Mouse (Mus musculus) kidney, embryonic 16.5 days (tissue): ENCODE results near the gene Cep57l1. TPM values are rescaled to one million over a fixed set of nuclear protein-coding genes. Genes with fewer than 3 reads are reported as not detected.

ENCODE experiments used
- ATAC-seq: fragments of 200-750 bp; cut with Nextera tagmentation; 2 replicates; pipeline ENCODE4 v1.8.0; 2017; ENCODE audit warnings: moderate TSS enrichment; ENCODE audit not compliant: low FRiP score, low TSS enrichment
- H3K27ac ChIP-seq: fragments of 300-500 bp; sonication (generic); 2 replicates; pipeline ENCODE4 v1.5.1; 2014; ENCODE audit warnings: low read length
- H3K27me3 ChIP-seq: fragments of 300-500 bp; sonication (generic); 2 replicates; pipeline ENCODE4 v1.6.1; 2014; ENCODE audit warnings: low read length, control low read depth, mixed read lengths; ENCODE audit not compliant: insufficient read depth
- H3K36me3 ChIP-seq: fragments of 300-500 bp; sonication (generic); 2 replicates; pipeline ENCODE4 v1.6.1; 2014; ENCODE audit warnings: low read length, control low read depth, mixed read lengths; ENCODE audit not compliant: insufficient read depth
- H3K4me1 ChIP-seq: fragments of 300-500 bp; sonication (generic); 2 replicates; pipeline ENCODE4 v1.6.1; 2014; ENCODE audit warnings: low read length, control low read depth, mixed read lengths; ENCODE audit not compliant: insufficient read depth
- H3K4me2 ChIP-seq: fragments of 300-500 bp; sonication (generic); replicated peaks from 2 replicates; pipeline ENCODE4 v1.6.1; 2014; ENCODE audit warnings: low read depth, low read length
- H3K4me3 ChIP-seq: fragments of 300-500 bp; sonication (generic); 2 replicates; pipeline ENCODE4 v1.5.1; 2014; ENCODE audit warnings: mild to moderate bottlenecking, low read length
- H3K9ac ChIP-seq: fragments of 300-500 bp; sonication (generic); replicated peaks from 2 replicates; pipeline ENCODE4 v1.6.1; 2014; ENCODE audit warnings: low read length
- H3K9me3 ChIP-seq: fragments of 300-500 bp; sonication (generic); 2 replicates; pipeline ENCODE4 v1.6.1; 2016; ENCODE audit warnings: low read length, control low read depth
- WGBS: fragments of 180-500 bp; shearing (Covaris S2); extraction: QIAGEN DNeasy Blood & Tissue Kit; methylation state at CpG from one replicate; pipeline ENCODE4 v1.1.7; 2014; 5-methylcytosine and 5-hydroxymethylcytosine counted together
- polyA plus RNA-seq: library from polyadenylated mRNA; unstranded; fragments of >200 nt; fragmentation: Nextera tagmentation; extraction: Ambion mirVana; gene quantifications from 2 replicates; pipeline ENCODE4 v1.2.1, GENCODE M21; 2015

Gene Cep57l1
- 24.2 and 25.3 TPM in 2 replicates for polyA plus RNA-seq

DNA sequence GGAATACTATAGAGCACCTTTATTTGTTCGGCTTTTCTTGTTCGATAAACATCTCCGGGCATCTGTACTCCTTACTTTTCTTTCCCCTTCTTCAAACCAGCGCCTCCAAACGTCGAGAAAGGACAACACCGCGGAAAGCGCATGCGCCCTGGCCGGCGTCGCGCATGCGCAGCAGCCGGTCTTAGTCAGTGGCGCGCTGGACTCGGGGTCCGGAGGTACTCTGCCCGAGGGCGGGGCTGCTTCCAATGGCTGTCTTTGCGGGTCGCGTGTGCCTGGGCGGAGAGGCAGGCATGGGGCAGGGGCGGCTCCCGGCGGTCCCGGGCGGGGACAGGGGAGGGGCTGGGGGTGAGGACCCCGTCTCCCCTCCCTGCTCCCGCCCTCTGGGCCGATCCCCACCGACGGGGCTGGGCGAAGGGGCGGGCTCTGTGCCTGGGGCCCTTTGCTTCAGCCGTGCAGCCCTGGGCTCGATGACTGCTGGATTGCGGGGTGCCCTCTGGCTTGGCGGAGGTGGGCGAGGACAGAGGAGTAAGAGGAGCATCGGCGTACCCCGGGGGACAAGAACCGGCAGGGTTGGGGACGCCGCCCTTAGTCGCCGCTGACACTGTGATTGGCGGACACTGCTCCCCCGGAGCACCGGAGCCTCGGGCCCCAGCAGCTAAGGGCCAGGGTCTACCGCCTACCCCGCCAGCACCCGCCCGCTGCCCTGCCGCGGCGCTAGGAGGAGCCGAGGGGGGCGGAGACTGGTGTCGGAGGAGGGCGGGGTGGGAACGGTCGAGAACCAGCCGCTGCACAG, at the start of gene Cep57l1, which contains the start of gene Sesn1:
Gene Cep57l1, minus strand, starts transcription at position 101 of the 793 bp plus-strand sequence.
Gene Sesn1, plus strand, starts transcription at position 165 of the 793 bp plus-strand sequence.
- peak within 1 kb of the TSS; percentile 95 for H3K4me2 ChIP-seq
- H3K27ac ChIP-seq: peak within 1 kb of the TSS; percentile 96
- peak within 1 kb of the TSS; percentile 77 for H3K4me3 ChIP-seq
- ATAC-seq: peak; percentile 97
- WGBS: under 1% methylated on average over 67 of the region's 69 CpGs
- H3K36me3 ChIP-seq: no peaks in the 10 kb centered on the region
- H3K9ac ChIP-seq: peak within 1 kb of the TSS; percentile 86
- peaks cover 4% of the 10 kb centered on the region; the same call in 1 of the 2 replicates for H3K9me3 ChIP-seq
- peaks cover 30% of the 10 kb centered on the region for H3K4me1 ChIP-seq
- H3K27me3 ChIP-seq: no peaks in the 10 kb centered on the region

DNA sequence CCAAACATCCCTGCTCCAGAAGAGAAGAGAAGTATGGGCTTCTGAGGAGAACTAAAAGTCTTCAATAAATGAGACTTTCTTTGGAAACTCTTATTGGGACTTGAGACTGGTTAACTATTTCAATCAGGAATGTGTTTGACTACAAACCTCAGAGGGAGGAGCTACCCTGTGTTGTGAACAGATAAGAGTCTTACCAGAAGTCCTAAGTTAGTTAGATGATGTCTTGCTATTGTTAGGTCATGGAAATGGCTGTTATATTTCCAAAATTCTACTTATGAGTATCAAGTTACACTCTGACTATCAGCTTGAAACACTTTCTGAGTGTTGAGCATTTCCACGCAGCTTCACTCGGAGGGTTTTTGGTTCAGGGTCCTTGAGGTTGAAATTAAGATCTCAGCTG, 39.0 kb upstream of the Cep57l1 start:
- 72% methylated on average over 2 of the region's 2 CpGs for WGBS
- no peak for ATAC-seq
- Histone ChIP-seq H3K27me3 (no peaks in the 10 kb centered on the region), H3K9me3 (no peaks in the 10 kb centered on the region), H3K4me1 (no peaks in the 10 kb centered on the region), H3K4me2 (no peak overlapping the region), H3K27ac (no peak overlapping the region), H3K4me3 (no peak overlapping the region), H3K9ac (no peak overlapping the region), H3K36me3 (peaks cover 5% of the 10 kb centered on the region; the same call in 1 of the 2 replicates)

DNA sequence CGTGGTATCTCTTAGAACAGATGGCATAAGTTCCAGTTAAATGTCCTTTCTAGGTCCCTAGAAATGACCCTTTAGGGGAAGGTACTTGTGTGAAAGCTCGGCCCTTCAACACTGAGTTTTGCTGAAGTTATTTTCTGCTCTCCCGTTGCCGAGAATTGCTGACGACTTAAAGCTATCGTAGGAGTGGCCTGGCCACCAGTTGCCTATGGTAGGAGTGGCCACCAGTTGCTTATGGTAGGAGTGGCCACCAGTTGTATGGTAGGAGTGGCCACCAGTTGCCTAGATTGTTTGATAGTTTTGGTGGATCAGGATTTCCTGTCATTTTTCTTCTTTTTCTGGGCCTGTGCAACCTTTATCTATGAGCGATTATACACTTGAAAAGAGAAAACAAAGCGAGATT, 38.1 kb upstream of the Cep57l1 start:
- WGBS: 97% methylated on average over 8 of the region's 8 CpGs
- ATAC-seq: no peak
- Histone ChIP-seq H3K4me3 (no peak overlapping the region), H3K4me1 (no peaks in the 10 kb centered on the region), H3K9ac (no peak overlapping the region), H3K9me3 (no peaks in the 10 kb centered on the region), H3K4me2 (no peak overlapping the region), H3K36me3 (peaks cover 5% of the 10 kb centered on the region; the same call in 1 of the 2 replicates), H3K27me3 (no peaks in the 10 kb centered on the region), H3K27ac (no peak overlapping the region)

DNA sequence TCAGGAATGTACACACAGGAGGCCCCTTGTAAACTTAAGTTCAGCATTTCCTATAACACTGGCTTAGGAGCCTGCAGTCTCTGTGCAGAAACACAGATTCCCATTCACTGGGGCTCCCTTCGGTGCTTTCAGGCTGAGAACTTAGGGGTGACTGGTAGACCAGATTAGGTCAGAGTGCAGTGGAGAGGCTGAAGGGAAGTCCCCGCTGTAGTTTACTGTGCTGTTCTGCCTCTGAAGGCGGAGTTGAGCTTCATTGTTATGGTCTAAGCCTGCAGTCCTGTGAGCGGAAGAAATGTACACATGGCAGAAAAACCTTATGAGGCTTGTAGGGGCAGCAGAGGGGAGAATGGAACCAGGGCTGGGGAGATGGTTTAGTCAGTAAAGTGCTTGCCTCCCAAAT, 29.2 kb upstream of the Cep57l1 start:
- Histone ChIP-seq H3K4me2 (no peak overlapping the region), H3K9me3 (peaks cover 12% of the 10 kb centered on the region), H3K36me3 (0 out of 2 replicates have a peak, but pooled peaks cover 9% of the 10 kb centered on the region), H3K4me3 (no peak overlapping the region), H3K27me3 (no peaks in the 10 kb centered on the region), H3K27ac (no peak overlapping the region), H3K9ac (no peak overlapping the region), H3K4me1 (no peaks in the 10 kb centered on the region)
- ATAC-seq: no peak
- WGBS: 89% methylated on average over 4 of the region's 4 CpGs

DNA sequence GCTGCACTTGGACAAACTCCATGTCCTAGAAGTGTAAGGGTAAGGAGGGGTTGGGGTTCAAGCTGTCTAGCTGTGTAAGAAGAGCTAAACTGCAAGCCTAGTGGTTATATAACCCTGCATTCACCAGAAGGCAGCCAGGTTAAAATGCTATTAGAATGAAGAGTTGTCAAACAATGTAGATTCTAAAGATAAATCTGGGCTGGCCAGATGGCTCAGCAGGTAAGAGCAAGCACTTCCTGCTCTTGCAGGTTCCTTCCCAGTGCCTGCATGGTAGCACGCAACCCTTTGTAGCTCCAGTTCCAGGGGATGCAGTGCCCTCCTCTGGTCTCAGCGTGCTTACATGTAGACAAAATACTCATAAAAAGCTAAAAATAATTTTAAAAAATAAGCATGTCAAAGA, 24.5 kb upstream of the Cep57l1 start:
- H3K9ac ChIP-seq: no peak overlapping the region
- no peak overlapping the region for H3K27ac ChIP-seq
- no peak for ATAC-seq
- no peak overlapping the region for H3K4me3 ChIP-seq
- WGBS: 79% methylated on average over 2 of the region's 2 CpGs
- 0 out of 2 replicates have a peak, but pooled peaks cover 4% of the 10 kb centered on the region for H3K4me1 ChIP-seq
- no peaks in the 10 kb centered on the region for H3K27me3 ChIP-seq
- peaks cover 5% of the 10 kb centered on the region; the same call in 1 of the 2 replicates for H3K9me3 ChIP-seq
- H3K4me2 ChIP-seq: no peak overlapping the region
- 0 out of 2 replicates have a peak, but pooled peaks cover 6% of the 10 kb centered on the region for H3K36me3 ChIP-seq

DNA sequence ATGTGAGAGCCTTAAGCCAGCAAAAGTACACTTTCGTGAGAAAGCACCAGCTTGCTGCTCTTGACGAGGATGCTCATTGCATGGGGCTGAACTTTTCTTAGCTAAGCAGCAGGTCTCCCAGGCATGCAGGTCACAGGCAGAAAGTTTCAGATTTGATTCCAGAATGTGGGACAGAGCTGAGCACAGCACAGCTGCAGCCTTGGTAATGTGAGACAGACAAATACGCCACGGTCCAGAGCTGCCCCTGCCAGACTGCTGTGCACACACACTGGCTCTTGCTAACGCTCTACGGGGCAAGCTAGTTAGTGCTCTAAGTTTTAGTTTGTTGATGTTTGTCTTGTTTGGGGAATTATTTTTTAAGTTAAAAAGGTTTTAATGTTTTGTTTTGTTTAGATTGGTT, 22.5 kb upstream of the Cep57l1 start:
- Histone ChIP-seq H3K4me1 (0 out of 2 replicates have a peak, but pooled peaks cover 4% of the 10 kb centered on the region), H3K4me2 (no peak overlapping the region), H3K9me3 (peaks cover 5% of the 10 kb centered on the region; the same call in 1 of the 2 replicates), H3K36me3 (0 out of 2 replicates have a peak, but pooled peaks cover 6% of the 10 kb centered on the region), H3K27ac (no peak overlapping the region), H3K4me3 (no peak overlapping the region), H3K9ac (no peak overlapping the region), H3K27me3 (no peaks in the 10 kb centered on the region)
- peak; percentile 87; the same call in 1 of the 2 replicates for ATAC-seq
- 35% methylated on average over 6 of the region's 6 CpGs for WGBS

DNA sequence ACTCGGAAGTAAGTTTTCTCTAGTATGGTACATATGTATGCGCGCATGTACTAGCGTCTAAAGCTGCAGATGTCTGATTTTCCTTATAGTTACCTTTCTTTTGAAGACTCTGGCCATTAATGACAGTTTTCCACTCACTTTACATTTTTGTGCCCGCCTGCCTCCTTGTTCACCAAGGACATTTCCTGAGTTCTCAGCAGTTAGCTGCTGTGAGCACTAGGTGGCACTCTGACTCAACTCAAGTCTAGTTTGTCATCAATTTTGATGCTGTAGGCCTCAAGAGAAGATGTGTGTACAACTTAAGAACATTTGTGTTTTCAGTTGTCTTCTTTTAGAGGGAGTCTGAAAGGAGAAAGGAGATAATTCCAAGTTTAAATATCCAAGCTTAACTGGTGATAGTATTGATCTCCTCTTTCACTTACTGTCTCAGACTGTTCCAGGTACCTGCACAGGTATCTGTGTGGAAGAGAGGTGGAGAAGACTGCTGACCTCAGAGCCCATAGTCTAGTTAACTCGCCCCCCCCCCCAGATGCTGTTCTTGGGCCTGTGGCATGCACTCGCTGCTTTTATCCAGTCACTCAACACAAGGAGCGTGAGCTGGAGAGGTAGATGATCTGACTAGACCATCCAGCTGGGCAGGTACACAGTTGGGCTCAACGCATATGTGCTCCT, 21.3 kb upstream of the Cep57l1 start:
- H3K9ac ChIP-seq: no peak overlapping the region
- no peak overlapping the region for H3K27ac ChIP-seq
- ATAC-seq: peak; percentile 28; the same call in 1 of the 2 replicates
- H3K36me3 ChIP-seq: no peaks in the 10 kb centered on the region
- no peaks in the 10 kb centered on the region for H3K27me3 ChIP-seq
- WGBS: 53% methylated on average over 9 of the region's 9 CpGs
- no peak overlapping the region for H3K4me2 ChIP-seq
- no peak overlapping the region for H3K4me3 ChIP-seq
- 0 out of 2 replicates have a peak, but pooled peaks cover 4% of the 10 kb centered on the region for H3K4me1 ChIP-seq
- no peaks in the 10 kb centered on the region for H3K9me3 ChIP-seq

DNA sequence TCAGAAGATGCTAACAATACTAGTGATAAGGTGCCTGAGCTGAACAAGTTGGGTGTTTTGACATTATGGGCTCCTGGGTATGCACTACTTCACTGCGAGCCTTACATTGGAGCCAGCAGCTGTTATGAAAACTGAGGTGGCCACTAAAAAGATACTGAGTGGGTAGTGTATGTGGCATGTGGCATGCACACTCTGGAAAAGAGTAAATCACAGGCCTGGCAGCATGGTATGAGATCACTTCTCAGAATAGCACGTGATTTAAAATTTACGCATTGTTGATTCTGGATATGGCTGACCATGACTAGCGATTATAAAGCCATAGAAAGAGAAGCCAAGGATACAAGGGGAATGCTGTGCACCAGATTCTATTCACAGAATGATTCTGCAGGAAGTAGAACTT, 20.8 kb upstream of the Cep57l1 start:
- WGBS: 64% methylated on average over 4 of the region's 4 CpGs
- Histone ChIP-seq H3K4me2 (no peak overlapping the region), H3K9me3 (no peaks in the 10 kb centered on the region), H3K27me3 (no peaks in the 10 kb centered on the region), H3K36me3 (no peaks in the 10 kb centered on the region), H3K4me3 (no peak overlapping the region), H3K4me1 (0 out of 2 replicates have a peak, but pooled peaks cover 4% of the 10 kb centered on the region), H3K9ac (no peak overlapping the region), H3K27ac (no peak overlapping the region)
- ATAC-seq: no peak

DNA sequence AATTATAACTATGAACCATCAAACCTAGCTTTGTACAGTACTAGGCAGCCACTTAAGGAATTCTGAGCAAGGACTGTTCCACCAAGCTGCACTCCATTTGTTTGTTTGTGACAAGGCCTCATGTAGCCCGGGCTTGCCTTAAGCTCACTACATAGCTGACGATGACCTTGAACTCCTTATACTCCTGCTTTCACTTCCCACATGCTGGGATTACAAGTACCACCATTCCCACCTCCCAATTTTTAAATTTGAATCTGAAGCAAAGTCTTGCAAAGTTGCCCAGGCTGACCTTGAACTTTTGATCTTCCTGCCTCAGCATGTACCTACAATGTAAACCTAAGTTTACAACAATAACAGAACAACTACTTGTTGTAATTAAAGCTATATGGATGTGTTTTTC, 20.3 kb upstream of the Cep57l1 start:
- Histone ChIP-seq H3K4me1 (0 out of 2 replicates have a peak, but pooled peaks cover 4% of the 10 kb centered on the region), H3K4me2 (no peak overlapping the region), H3K9me3 (no peaks in the 10 kb centered on the region), H3K27me3 (no peaks in the 10 kb centered on the region), H3K4me3 (no peak overlapping the region), H3K9ac (no peak overlapping the region), H3K36me3 (no peaks in the 10 kb centered on the region), H3K27ac (no peak overlapping the region)
- ATAC-seq: no peak; the same call in 1 of the 2 replicates
- 86% methylated on average over 2 of the region's 2 CpGs for WGBS
